Mouse (Mus musculus): ENCODE measurements around the gene Wdr35. TPM values are rescaled to one million over a fixed set of nuclear protein-coding genes. Genes with fewer than 3 reads are reported as not detected.
A peak's percentile ranks its signal among the peaks of the same experiment; 100 is the strongest.

Wdr35 gene
- total RNA-seq, 2 experiments from 2014 or later = 8.8 to 11.8 TPM

DNA sequence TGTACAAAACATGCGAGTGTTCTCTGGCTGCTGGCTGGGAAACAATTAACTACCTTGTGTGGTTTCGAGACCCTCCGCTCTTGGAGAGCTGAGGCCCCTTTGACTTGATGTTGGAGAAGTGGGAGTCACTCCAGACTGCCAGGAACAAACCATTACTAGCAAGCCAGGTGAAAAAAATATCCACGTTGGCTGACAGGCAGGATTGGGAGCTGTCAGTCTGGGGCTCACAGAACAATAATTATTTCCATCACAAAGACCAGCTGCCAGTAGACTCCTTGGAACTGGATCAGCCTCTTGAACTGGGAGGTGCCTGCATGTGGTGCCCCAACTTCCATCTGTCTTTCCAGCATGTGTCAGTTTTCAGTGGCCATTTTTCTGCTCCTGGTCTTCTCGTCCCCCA lies 68.6 kb downstream of the Wdr35 start:
- intact Hi-C loops (cut with DNase I) = no loop called here
- DNase-seq = no peak
- Histone ChIP-seq H3K4me3 (no peak overlapping the region), H3K27ac (no peak overlapping the region)
- no peak for TF ChIP-seq CTCF (IDR thresholded peaks at IDR 0.05)

DNA sequence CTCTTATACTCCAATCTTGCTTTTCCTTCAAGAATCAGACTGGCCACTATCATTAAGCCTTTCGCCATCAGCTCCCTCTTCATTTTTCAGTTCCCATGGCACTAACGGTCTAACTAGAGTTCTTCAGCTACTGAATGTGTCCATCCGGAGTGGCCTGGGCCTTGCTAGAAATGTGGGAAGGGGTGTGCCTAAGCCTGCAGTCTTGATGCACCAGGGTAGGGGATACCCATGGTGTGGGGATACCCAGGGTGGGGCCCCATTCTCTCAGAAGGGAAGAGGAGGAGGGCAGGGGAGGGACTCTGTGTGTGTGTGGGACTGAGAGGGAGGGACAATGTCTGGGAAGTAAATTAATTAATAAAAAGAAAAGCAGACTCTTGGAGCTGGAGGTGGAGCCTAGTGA lies 69.1 kb downstream of the Wdr35 start:
- no peak for DNase-seq
- TF ChIP-seq CTCF (IDR thresholded peaks at IDR 0.05) = no peak

DNA sequence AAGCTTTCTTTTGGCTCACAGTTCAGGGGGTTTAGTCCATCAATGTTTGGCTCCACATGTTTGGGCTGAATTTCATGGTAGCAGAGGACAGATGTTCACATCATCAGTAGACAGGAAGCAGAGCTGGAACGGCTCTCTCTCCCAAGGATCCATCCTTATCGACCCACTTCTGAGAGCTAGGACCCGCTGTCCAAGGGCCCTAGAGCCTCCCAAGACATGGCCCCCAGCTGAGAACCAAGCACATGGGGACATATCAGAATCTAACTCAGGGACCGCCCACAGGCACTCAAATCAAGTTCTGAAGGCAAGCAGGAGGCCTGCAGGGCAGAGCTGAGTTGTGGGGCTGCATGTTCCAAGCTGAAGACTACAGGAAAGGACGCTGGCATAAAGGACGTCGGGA lies 71.0 kb downstream of the Wdr35 start:
- H3K4me3 ChIP-seq = no peak overlapping the region
- TF ChIP-seq CTCF (IDR thresholded peaks at IDR 0.05) = no peak
- DNase-seq = no peak
- no peak overlapping the region for H3K27ac ChIP-seq
- intact Hi-C loops (cut with DNase I) = no loop called here

More for the DNA sequence above, 69.1 kb downstream of the Wdr35 start:
- H3K4me3 ChIP-seq = no peak overlapping the region
- no peak overlapping the region for H3K27ac ChIP-seq
- intact Hi-C loops (cut with DNase I) = no loop called here

DNA sequence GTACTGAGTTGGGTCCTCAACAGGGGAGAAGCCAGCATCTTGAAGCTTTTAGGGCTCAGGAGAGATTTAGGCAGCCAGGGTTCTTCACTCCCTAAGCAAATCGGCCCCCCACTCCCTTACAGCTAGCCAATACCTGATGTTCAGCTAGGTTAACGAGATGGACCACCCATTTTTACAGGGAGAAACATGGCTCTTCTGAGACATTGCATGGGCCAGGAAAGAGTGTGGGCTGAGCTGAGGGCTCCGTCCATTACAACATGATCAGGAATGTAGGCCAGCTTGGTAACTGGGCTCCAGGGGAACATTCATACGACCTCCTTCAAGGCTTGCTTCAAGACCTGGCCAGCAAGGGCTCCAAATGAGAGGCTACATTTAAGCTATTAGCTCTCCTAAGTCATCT lies 73.0 kb downstream of the Wdr35 start:
- Histone ChIP-seq H3K27ac (no peak overlapping the region), H3K4me3 (no peak overlapping the region)
- no peak for TF ChIP-seq CTCF (IDR thresholded peaks at IDR 0.05)
- intact Hi-C loops (cut with DNase I) = no loop called here
- no peak for DNase-seq

DNA sequence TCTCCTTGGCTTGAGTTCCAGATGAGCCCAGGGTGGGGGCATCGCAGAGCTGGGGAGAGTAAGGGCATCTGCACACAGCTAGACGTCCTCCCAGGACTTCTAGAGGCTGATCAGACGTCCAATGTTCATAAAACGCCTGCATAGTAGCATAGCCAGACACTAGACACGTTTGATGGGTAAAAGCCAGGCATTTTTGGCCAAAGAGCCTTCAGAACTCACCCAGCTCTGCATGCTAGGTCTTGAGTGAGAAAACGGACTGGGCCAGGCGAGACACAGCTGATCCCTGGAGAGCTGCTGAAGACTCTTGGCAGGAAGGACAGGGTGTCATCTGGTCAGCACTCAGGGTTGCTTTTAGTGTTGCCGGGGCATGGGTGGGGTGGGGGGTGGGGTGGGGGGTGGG lies 74.4 kb downstream of the Wdr35 start:
- no peak for DNase-seq
- intact Hi-C loops (cut with DNase I) = no loop called here
- H3K27ac ChIP-seq = no peak overlapping the region

DNA sequence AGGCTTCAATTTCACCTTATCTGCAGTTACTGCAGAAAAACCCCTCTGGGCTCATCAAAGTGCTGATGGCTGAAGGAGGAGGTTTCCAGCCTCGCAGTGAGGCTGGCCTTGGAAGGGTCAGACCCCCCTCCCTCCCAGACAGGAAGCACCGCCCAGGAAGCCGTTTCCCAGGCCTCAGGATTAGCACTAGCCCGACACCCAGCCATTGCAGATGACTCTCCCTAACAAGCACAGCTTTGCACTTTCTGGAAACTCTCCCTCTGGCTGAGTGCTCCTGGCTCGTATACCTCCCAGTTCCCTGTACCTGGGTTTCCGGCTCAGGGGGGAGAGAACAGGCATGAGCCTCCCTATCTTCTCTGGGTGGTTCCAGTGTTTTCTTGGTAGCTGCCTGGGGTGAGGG lies 77.1 kb downstream of the Wdr35 start:
- no peak for DNase-seq
- no peak overlapping the region for H3K4me3 ChIP-seq
- TF ChIP-seq CTCF (IDR thresholded peaks at IDR 0.05) = no peak
- intact Hi-C loops (cut with DNase I) = loop anchor here (2.0 to 10.0 kb wide), 4 partner anchors 116 to 1538 kb away; partner anchors contain the start of gene Osr1
- no peak overlapping the region for H3K27ac ChIP-seq

More for the DNA sequence above, 74.4 kb downstream of the Wdr35 start:
- no peak overlapping the region for H3K4me3 ChIP-seq
- TF ChIP-seq CTCF (IDR thresholded peaks at IDR 0.05) = no peak

DNA sequence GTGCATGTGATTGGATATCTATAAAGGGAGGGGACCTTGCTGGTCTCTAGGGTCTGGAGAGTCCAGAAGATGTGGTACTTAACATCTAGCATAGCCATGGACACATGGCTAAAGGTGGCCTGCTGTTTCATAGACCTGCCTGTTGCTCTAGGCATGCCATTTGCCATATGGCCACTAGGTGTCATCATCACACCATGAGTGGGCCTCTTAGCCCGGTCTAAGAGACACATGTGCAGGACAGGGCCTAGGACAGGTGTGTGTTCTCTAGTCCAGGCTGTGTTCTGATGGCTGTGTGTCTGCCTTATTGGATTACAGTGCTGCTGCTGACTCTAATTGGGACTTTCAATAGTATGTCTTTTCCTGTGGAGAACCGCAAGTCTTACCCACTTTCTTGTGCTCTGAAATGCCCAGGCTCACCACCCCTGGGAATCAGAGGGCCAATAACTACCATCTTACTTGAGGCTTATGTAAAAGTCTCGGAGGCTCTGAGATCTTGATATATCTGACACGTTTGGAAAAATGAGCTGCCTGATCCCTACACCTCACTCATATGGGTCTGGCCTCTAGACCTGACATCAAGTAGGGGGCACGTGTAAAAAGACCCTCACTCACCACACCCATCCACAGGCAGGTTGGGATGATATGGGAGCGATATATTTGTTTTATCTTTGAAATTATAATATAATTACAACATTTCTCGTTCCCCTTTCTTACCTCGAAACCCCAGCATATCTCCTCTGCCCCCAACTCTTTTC lies 78.6 kb downstream of the Wdr35 start:
- DNase-seq = peak; percentile 81
- Histone ChIP-seq H3K4me3 (no peak overlapping the region), H3K27ac (no peak overlapping the region)
- intact Hi-C loops (cut with DNase I) = loop anchor here (1.0 to 10.0 kb wide), 6 partner anchors 115 to 1483 kb away; partner anchors contain the start of gene Osr1
- peak; percentile 99 for TF ChIP-seq CTCF (IDR thresholded peaks at IDR 0.05)

DNA sequence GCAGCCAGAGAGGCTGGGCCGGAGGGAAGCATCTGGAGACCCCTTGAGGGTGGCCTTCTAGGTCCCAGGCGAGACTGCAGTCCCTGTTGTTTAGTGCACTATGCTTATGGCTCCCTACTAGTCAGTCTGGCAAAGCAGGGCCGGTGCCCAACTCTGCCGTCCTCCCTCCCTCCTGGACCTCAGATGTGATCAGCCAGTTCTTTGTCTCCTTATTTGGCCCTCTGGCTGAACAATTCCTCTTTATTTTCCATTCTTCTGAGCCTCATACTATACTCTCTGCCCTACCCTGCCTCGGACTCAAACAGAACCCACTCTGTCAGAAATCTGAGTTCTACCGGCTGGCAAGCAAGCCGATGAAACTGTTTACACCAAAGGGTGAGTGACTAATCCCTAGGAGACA lies 79.7 kb downstream of the Wdr35 start:
- no peak for DNase-seq
- Histone ChIP-seq H3K4me3 (no peak overlapping the region), H3K27ac (no peak overlapping the region)
- intact Hi-C loops (cut with DNase I) = loop anchor here (2.0 to 10.0 kb wide), 5 partner anchors 114 to 1481 kb away; partner anchors contain the start of gene Osr1
- TF ChIP-seq CTCF (IDR thresholded peaks at IDR 0.05) = no peak

DNA sequence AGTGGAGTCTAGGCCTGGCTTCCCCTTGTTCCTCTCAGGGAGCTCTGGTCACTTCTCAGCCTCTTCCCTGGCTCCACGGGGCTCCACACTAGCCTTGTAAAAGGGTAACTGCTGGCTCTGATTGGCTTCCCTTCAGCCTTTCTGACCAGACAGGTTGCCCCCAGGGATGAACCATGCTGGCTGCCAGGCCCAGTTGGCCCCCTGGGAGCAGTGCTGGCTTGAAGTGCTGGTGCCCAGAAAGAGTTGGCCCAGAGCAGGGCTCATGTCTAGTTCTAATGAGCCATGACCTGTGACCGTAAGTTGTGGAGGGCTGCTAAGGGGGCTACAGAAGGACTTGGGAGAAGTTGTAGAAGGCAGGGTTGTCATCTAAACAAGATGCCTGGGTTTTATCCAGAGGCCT lies 80.3 kb downstream of the Wdr35 start:
- intact Hi-C loops (cut with DNase I) = loop anchor here (5.0 to 10.0 kb wide), 3 partner anchors 113 to 518 kb away; partner anchors contain the start of gene Osr1
- no peak for TF ChIP-seq CTCF (IDR thresholded peaks at IDR 0.05)
- no peak overlapping the region for H3K4me3 ChIP-seq
- no peak overlapping the region for H3K27ac ChIP-seq
- DNase-seq = no peak

DNA sequence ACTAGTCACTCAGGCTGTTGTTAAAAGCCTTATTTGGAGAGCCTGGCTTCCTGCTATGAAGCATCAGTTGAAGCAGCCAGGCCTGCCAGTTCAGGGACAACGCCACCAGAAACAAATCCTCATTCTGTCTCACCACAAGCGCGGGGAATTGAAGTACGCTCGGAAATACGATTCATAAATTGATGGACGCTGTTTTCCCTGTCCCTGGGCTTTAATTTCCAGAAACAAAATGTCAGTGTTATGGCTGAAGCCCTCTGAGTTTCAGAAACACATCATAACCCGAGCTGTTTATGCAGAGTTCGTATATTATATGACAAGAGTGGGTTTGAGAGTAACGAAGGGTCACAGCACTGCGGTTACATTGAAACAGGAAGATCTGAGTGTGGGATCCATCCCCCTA lies 81.6 kb downstream of the Wdr35 start:
- Histone ChIP-seq H3K27ac (no peak overlapping the region), H3K4me3 (no peak overlapping the region)
- DNase-seq = no peak
- no peak for TF ChIP-seq CTCF (IDR thresholded peaks at IDR 0.05)
- intact Hi-C loops (cut with DNase I) = loop anchor here (10.0 kb wide), 1 partner anchor 290 kb away; no protein-coding TSS in a partner anchor

DNA sequence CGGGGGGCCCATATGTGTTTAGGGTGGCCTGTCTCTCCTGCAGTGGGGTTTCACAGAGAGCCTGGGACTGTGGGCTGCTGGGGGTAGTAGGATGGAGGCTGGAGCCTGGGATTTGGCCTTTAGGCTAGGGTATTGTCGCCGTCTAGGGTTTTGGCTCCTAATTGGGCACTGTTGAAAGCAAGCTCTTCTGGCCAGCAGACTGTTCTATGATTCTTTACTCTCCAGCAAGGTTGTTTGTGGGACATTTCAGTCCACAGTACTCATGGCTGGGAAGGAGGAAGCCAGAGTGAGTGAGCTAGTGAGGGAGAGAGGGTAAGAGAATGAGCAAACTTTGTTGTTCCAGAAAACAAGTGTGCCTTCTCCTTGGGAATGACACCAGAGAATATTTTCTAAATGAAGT lies 85.8 kb downstream of the Wdr35 start:
- no peak for TF ChIP-seq CTCF (IDR thresholded peaks at IDR 0.05)
- DNase-seq = no peak
- Histone ChIP-seq H3K27ac (peak overlapping the region; percentile 60), H3K4me3 (no peak overlapping the region)
- intact Hi-C loops (cut with DNase I) = loop anchor here (10.0 kb wide), 1 partner anchor 285 kb away; no protein-coding TSS in a partner anchor

DNA sequence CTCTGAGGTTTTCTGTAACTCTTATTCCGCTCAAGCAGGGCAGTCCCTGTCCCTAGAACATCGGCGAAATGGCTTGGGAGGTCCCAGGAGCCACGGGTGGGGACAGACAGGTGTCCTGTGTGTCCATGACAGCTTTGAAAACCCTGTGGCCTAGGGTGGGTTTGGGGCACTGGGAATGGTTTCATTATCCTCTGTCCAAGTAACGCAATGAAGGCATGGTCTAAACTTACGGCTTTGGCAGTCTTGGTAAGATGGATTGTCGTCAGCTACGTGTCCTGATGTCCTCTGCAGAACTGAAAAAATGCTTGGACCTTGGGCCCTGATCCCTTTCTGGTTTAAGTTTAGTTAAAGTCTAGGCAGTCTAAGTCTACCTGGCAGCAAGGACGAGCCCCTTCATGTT lies 86.3 kb downstream of the Wdr35 start:
- TF ChIP-seq CTCF (IDR thresholded peaks at IDR 0.05) = no peak
- Histone ChIP-seq H3K4me3 (peak overlapping the region; percentile 15; the same call in 1 of the 2 replicates), H3K27ac (peak overlapping the region; percentile 60)
- intact Hi-C loops (cut with DNase I) = loop anchor here (10.0 kb wide), 1 partner anchor 285 kb away; no protein-coding TSS in a partner anchor
- no peak for DNase-seq

DNA sequence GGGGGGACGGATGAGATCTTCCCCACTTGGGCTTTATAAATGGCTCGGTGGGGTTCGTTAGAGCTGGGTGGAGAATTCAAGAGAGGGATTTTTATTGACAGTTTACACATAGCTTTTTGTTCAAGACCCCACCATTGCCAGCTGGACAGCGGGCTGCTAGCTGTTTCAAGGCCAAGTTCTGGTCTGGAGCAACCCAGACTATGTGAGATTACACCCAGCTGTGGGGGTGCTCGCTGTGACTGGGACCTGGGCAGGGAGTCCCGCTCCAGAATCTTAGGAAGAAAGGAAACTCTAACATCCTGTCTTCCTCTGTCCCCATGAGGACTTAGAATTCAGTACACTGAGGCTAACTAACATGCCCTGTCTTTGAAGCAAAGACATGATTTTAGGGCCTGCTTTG lies 89.9 kb downstream of the Wdr35 start:
- TF ChIP-seq CTCF (IDR thresholded peaks at IDR 0.05) = no peak
- Histone ChIP-seq H3K27ac (no peak overlapping the region), H3K4me3 (no peak overlapping the region)
- DNase-seq = peak; percentile 43
- intact Hi-C loops (cut with DNase I) = no loop called here

DNA sequence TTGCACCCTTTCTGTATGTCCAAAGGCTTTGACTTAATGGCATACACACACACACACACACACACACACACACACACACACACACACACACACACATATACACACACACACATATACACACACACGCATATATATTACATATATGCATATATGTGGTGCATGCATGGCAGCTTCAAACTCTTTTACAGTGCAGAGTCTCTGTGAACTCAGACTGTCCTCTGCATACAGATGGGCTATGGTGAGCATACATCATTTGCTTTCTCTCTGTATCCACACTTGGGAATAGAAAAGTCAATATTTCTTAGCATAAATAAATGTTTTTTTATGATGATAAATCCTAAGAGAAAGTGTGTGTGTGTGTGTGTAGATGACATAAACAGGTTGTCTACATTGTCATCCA lies 97.4 kb downstream of the Wdr35 start:
- intact Hi-C loops (cut with DNase I) = no loop called here
- no peak overlapping the region for H3K4me3 ChIP-seq
- no peak for DNase-seq
- H3K27ac ChIP-seq = no peak overlapping the region
- no peak for TF ChIP-seq CTCF (IDR thresholded peaks at IDR 0.05)

Measured in gastrocnemius, adult 2 months (tissue).